Mouse (Mus musculus): ENCODE measurements at regions not wholly inside any gene's neighbourhood (a gene's known extent, or its start where the extent isn't known, plus 50 kb on each side); places are given as distances from the start of the nearest gene placed in this dataset.

DNA sequence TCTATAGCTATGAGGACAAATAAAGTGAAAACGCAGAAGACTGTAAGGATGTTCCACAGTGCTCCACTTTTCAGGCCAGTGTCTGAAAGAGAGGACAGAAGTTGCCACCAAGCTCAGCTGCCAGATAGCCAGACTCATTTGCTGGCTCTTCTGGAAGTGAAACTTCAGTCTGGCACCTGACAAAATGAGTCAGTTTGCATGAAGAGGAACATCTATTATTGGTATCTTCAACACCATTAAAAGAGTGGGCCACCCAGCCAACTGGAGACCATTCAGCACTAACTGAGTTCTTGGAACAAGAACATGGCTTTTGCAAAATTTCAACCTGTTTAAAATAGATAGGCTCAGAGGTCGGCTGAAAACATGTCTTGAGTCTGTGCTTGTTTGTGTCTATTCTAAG is 592.4 kb upstream of the Tbl1xr1 start:
- TF ChIP-seq CTCF (IDR thresholded peaks at IDR 0.05; ENCODE audit: insufficient read depth, low read depth, low read length) (no peak), POLR2A (IDR thresholded peaks at IDR 0.05; ENCODE audit: insufficient read depth, low read depth, low read length) (no peak)
